Mouse (Mus musculus): ENCODE measurements around the gene Krt13. TPM values are rescaled to one million over a fixed set of nuclear protein-coding genes. Genes with fewer than 3 reads are reported as not detected.

Krt13 gene
- total RNA-seq, 2 experiments from 2014 or later: not detected

DNA sequence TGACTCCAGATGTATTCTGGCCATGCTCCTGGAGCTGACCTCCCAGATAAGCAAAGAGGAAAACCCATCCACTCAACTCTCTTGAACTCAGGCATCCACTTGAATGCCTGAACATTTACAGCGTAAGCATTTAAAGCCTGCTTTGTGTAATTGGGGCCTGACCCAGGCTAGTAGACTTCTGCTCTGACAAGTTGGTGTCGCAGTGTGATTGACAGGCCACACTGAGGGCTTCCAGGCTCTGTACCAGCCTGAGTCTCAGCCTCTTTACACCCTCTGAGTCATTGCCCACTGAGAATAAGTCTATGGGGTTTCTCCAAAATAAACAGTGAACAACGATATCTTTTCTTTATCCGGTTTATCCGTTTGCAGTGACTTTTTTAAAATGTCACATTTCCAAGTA, 1.0 kb downstream of the Krt13 start:
- no peak for ATAC-seq (replicated peaks; ENCODE audit: low FRiP score, poor library complexity, severe bottlenecking)

DNA sequence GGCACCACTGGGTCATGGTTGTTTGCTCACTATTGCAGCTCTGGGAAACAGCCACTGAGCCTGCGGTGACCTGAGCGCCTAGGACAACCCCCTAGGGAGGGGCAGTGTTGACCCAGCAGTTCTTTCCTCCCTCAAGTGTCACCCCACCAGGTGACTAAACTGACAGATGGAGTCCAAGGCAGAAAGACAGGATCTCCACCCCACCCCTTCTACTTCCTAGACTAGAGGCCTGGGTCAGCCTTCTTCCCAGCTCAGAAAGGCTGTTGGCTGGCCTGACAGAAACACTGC, 7.7 kb downstream of the Krt13 start:
- no peak for ATAC-seq (replicated peaks; ENCODE audit: low FRiP score, poor library complexity, severe bottlenecking)

DNA sequence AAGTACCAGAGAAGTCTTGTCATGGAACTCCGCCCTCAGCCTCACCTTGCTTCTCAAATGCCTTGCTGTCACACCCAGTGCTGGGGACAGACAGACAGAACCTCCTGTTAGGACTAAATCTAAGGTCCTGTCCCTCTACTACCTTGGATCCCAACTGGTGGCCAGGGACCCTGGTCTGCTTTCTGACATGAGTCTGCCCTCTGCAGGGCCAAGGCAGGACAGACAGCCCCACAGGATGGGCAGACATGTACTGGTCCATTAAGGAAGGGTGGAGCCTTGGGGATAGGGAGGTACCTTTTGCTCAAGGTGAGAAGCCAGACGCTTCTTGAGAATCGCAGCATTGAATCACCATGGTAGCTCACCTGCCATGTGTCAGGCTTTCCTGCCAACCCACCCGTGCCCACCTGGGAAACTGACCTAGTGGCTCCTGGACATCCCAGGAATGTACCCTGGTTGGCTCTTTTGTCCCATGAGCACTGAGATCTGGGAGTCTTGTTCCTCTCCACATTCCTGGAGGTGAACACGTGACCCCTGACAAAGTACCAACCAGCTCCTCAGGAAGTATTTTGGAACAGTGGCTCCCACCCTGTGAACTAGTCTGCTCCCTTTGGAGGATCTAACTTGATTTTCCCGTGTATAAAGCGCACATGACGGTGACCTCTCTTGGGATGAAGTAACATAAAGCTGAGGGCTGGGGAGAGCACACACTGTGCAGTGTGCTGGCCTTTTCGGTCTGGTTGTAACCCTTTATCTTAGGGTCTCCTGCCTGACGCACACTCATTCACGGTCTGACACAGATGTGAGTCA, 8.2 kb downstream of the Krt13 start:
- no peak for ATAC-seq (replicated peaks; ENCODE audit: low FRiP score, poor library complexity, severe bottlenecking)

DNA sequence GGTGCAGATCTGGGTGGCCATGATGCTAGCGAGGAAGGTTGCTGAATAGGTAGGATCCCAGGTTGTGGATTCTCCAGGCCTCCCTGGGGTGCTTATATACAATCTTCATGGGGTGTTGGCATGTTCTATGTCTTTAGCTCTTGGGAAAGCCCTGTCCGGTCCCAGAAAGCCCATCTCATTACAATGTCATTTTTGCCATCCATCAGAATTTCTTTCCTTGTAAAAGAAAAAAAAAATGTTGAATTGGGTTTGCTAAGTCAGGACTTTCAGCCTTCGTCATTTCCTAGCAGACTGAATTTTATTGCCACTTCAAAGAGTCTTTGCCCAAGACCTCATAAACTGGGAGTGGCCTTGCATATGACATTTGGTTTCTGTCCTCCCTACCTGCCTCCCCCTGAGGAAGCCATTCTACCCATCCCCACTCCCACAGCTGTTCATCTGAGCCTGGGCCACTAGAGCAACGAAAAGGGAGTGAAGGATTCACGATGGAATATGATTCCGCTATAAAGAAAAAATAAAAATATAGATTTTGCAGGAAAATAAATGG, 15.7 kb downstream of the Krt13 start, which contains the start of gene Krt36:
Gene Krt36, minus strand, starts transcription at position 51 of the 547 bp plus-strand sequence.
- no peak for ATAC-seq (replicated peaks; ENCODE audit: low FRiP score, poor library complexity, severe bottlenecking)

DNA sequence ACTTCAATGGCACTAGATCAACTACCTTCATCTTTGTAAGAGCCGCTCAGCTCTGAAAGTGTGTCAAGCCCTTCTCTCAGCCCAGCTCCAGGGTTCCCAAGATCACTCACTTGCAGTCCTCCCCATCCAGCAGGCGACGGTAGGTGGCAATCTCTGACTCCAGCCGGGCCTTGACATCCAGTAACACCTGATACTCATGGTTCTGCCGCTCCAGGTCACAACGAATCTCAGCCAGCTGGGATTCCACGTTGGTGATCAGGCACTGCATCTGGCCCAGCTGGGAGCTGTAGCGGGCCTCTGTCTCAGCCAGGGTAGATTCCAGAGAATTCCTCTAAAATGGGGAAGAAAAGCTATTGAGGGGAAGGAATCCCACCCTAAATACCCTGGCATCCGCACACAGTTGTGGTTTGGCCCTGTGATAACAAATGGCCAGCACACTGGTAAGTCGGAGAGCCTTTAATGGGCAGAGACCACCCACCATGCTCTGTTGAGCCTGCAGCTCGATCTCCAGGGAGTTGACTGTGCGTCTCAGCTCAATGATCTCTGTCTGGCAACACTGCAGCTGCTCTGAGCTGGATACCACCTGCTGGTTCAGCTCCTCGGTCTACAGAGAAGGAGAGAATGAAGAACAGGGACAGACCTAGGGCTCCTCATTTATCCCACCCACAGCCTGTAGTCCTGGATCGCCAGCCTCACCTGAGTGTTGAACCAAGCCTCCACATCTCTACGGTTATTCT, 18.5 kb downstream of the Krt13 start:
- ATAC-seq (replicated peaks; ENCODE audit: low FRiP score, poor library complexity, severe bottlenecking): no peak

DNA sequence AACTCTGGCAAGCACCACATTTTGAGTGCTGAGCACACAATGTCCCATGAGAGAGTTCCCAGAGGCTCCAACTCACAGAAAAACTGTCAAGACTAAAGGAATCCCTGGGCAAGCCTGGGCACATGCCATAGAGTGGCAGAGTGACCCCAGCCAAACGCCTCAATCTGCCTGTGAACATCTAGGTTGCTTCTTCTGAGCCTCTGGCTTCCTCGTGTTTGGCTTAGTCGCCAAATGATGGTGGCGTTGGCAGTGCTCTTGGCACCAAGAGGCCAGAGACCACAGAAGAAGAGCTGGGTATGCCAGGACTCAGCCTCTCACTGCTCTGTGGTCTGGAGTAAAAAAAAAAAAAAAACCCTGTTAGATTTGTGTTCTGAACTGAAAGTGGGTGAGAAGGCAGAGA, 21.0 kb downstream of the Krt13 start:
- no peak for ATAC-seq (replicated peaks; ENCODE audit: low FRiP score, poor library complexity, severe bottlenecking)

DNA sequence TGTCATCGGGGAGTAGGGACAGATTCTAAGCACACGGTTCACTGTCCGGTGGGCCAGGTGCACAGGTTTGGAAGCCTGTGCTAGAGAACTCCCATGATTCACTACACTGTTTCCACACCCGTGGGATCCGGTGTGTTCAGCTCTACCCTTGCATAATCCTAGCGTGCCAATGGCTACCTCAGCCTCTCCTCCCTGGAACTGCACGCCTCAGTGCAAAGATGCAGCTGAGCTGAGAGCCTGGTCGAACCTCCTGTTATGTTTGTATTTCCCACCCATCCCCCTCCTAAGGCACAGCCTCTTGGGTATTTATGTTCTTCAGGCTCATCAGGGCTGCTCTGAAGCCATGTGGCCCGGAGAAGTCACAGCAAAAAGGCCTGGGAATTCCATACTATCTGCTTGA, 23.5 kb downstream of the Krt13 start:
- no peak for ATAC-seq (replicated peaks; ENCODE audit: low FRiP score, poor library complexity, severe bottlenecking)

DNA sequence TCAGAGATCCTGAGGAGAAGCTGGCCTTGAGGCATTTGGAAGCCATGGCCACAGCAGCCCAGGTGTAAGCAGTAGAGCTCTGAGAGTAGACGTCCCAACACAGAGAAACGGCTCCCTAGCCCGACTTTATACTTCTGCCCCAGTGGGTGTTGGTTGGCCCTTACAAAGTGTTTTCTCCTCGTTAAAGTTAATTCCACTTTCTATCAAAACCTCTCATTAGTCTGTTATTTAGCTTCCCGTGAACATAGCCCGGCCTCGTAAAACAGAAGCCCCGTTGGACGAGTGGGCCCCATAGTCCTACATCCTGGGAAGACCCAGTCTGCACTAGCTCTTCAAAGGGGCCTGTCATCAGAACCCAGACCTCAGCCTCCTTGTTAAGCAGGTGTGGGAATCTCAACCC, 25.2 kb downstream of the Krt13 start, which contains the start of gene Krt35:
Gene Krt35, minus strand, starts transcription at position 101 of the 400 bp plus-strand sequence.
- ATAC-seq (replicated peaks; ENCODE audit: low FRiP score, poor library complexity, severe bottlenecking): no peak

DNA sequence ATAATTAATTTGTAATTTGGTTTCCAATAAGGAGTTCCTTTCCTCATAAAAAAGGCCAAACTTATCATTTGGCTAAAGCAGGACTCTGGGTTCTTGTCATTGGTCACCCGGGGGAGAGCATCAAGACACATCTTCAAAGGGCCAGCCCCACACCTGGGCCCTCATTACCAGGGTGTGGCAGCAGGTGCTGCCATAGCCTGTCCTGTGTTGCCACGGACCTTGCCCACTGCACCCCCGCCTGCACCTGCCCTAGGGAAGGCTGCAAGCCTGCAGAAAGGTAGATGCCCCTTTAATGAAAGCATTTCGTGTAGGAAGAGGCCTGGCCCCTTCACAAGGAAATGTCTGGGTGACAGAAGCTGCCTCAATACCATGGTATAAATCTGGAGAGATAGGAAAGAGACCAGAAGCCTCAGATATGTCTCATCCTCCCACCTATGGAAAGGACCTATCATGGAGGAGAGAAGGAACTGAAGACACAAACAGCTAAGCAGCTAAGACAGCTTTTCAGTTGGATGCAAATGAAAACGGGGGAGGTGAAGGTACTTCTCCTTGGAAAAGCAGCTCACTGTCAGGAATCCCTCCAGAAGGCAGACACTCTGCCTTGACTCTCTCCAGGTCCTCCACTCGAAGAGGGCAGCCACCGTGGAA, 32.9 kb downstream of the Krt13 start:
- no peak for ATAC-seq (replicated peaks; ENCODE audit: low FRiP score, poor library complexity, severe bottlenecking)

DNA sequence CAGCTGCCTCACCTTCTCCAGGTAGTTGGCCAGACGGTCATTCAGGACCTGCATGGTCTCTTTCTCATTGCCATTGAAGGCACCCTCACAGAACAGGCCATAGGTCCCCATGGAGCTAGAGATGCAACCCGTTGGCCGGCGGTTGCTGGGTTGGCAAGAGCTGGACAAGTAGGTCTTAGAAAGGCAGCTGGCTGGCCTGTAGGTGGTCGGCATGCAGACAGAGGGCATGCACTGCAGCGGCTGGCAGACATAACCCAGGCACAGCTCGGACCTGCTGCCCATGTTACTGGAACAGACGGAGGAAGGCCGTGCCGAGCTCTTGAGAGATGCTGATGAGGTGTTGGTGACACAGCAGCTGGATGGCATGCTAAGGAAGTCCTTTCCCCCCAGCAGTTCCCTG, 33.5 kb downstream of the Krt13 start, which contains the start of gene Krt32:
Gene Krt32, minus strand, starts transcription at position 366 of the 400 bp plus-strand sequence.
- no peak for ATAC-seq (replicated peaks; ENCODE audit: low FRiP score, poor library complexity, severe bottlenecking)

DNA sequence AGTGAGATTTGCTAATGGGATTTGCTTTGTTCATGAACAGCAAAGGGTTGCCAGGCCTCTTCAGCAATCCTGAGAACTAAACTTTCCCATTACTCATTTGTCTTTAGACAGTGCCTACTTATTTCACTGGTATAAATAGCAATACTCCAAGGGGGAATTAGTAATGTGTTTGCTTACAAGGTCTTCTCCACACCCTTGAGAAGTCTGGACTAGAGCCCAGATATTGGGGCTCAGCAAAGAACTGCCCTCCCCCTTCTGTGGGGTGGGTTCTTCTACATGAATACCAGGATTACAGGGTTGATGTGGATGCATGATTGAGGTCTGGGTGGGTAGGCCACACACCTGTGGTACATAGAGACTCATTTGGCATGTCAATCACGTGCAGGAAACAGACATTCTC, 47.5 kb downstream of the Krt13 start:
- no peak for ATAC-seq (replicated peaks; ENCODE audit: low FRiP score, poor library complexity, severe bottlenecking)

Other genes starting within 250 kb of the Krt13 start
- not detected in 2 replicates for gene Krtap9-1, start 248.2 kb downstream of the Krt13 start, total RNA-seq (2015; ENCODE audit: low replicate concordance)
- not detected in 2 replicates for gene Krtap9-1, start 248.2 kb downstream of the Krt13 start, total RNA-seq (2017; ENCODE audit: low replicate concordance)
- not detected in 2 replicates for gene Gm11567, start 242.4 kb downstream of the Krt13 start, total RNA-seq (2015; ENCODE audit: low replicate concordance)
- not detected in 2 replicates for gene Gm11567, start 242.4 kb downstream of the Krt13 start, total RNA-seq (2017; ENCODE audit: low replicate concordance)
- gene Krtap31-1, start 213.6 kb downstream of the Krt13 start, total RNA-seq (2015; ENCODE audit: low replicate concordance): not detected in 2 replicates
- not detected in 2 replicates for gene Krtap31-1, start 213.6 kb downstream of the Krt13 start, total RNA-seq (2017; ENCODE audit: low replicate concordance)
- not detected in 2 replicates for gene Gm11565, start 206.8 kb downstream of the Krt13 start, total RNA-seq (2015; ENCODE audit: low replicate concordance)
- not detected in 2 replicates for gene Gm11565, start 206.8 kb downstream of the Krt13 start, total RNA-seq (2017; ENCODE audit: low replicate concordance)
- gene Krtap31-2, start 185.3 kb downstream of the Krt13 start, total RNA-seq (2015; ENCODE audit: low replicate concordance): not detected in 2 replicates
- gene Krtap31-2, start 185.3 kb downstream of the Krt13 start, total RNA-seq (2017; ENCODE audit: low replicate concordance): not detected in 2 replicates
- gene Krtap9-5, start 173.1 kb downstream of the Krt13 start, total RNA-seq (2015; ENCODE audit: low replicate concordance): not detected in 2 replicates
- gene Krtap9-5, start 173.1 kb downstream of the Krt13 start, total RNA-seq (2017; ENCODE audit: low replicate concordance): not detected in 2 replicates
- gene Krtap29-1, start 142.5 kb downstream of the Krt13 start, total RNA-seq (2015; ENCODE audit: low replicate concordance): not detected in 2 replicates
- gene Krtap29-1, start 142.5 kb downstream of the Krt13 start, total RNA-seq (2017; ENCODE audit: low replicate concordance): not detected in 2 replicates
- gene Krtap16-1, start 135.0 kb downstream of the Krt13 start, total RNA-seq (2015; ENCODE audit: low replicate concordance): not detected in 2 replicates
- gene Krtap16-1, start 135.0 kb downstream of the Krt13 start, total RNA-seq (2017; ENCODE audit: low replicate concordance): not detected in 2 replicates
- not detected in 2 replicates for gene Krtap17-1, start 127.6 kb downstream of the Krt13 start, total RNA-seq (2015; ENCODE audit: low replicate concordance)
- gene Krtap17-1, start 127.6 kb downstream of the Krt13 start, total RNA-seq (2017; ENCODE audit: low replicate concordance): not detected in 2 replicates
- not detected in 2 replicates for gene Krt33a, start 105.4 kb downstream of the Krt13 start, total RNA-seq (2015; ENCODE audit: low replicate concordance)
- gene Krt33a, start 105.4 kb downstream of the Krt13 start, total RNA-seq (2017; ENCODE audit: low replicate concordance): not detected in 2 replicates
- gene Krt33b, start 91.7 kb downstream of the Krt13 start, total RNA-seq (2015; ENCODE audit: low replicate concordance): not detected in 2 replicates
- not detected in 2 replicates for gene Krt33b, start 91.7 kb downstream of the Krt13 start, total RNA-seq (2017; ENCODE audit: low replicate concordance)
- gene Krt34, start 80.0 kb downstream of the Krt13 start, total RNA-seq (2015; ENCODE audit: low replicate concordance): not detected in 2 replicates
- not detected in 2 replicates for gene Krt34, start 80.0 kb downstream of the Krt13 start, total RNA-seq (2017; ENCODE audit: low replicate concordance)
- gene Krt31, start 71.0 kb downstream of the Krt13 start, total RNA-seq (2015; ENCODE audit: low replicate concordance): not detected in 2 replicates
- gene Krt31, start 71.0 kb downstream of the Krt13 start, total RNA-seq (2017; ENCODE audit: low replicate concordance): not detected in 2 replicates
- gene Krt32, start 33.3 kb downstream of the Krt13 start, total RNA-seq (2015; ENCODE audit: low replicate concordance): not detected in 2 replicates
- not detected in 2 replicates for gene Krt32, start 33.3 kb downstream of the Krt13 start, total RNA-seq (2017; ENCODE audit: low replicate concordance)
- gene Krt35, start 25.3 kb downstream of the Krt13 start, total RNA-seq (2015; ENCODE audit: low replicate concordance): not detected in 2 replicates
- gene Krt35, start 25.3 kb downstream of the Krt13 start, total RNA-seq (2017; ENCODE audit: low replicate concordance): not detected in 2 replicates
- not detected in 2 replicates for gene Krt36, start 15.9 kb downstream of the Krt13 start, total RNA-seq (2015; ENCODE audit: low replicate concordance)
- gene Krt36, start 15.9 kb downstream of the Krt13 start, total RNA-seq (2017; ENCODE audit: low replicate concordance): not detected in 2 replicates
- gene Krt15, start 14.4 kb upstream of the Krt13 start, total RNA-seq (2015; ENCODE audit: low replicate concordance): not detected in 2 replicates
- not detected in 2 replicates for gene Krt15, start 14.4 kb upstream of the Krt13 start, total RNA-seq (2017; ENCODE audit: low replicate concordance)
- gene Krt19, start 27.1 kb upstream of the Krt13 start, total RNA-seq (2015; ENCODE audit: low replicate concordance): not detected in 2 replicates
- not detected in 2 replicates for gene Krt19, start 27.1 kb upstream of the Krt13 start, total RNA-seq (2017; ENCODE audit: low replicate concordance)
- not detected in 2 replicates for gene Krt9, start 71.7 kb upstream of the Krt13 start, total RNA-seq (2015; ENCODE audit: low replicate concordance)
- not detected in 2 replicates for gene Krt9, start 71.7 kb upstream of the Krt13 start, total RNA-seq (2017; ENCODE audit: low replicate concordance)
- gene Krt14, start 86.0 kb upstream of the Krt13 start, total RNA-seq (2015; ENCODE audit: low replicate concordance): not detected in 2 replicates
- not detected in 2 replicates for gene Krt14, start 86.0 kb upstream of the Krt13 start, total RNA-seq (2017; ENCODE audit: low replicate concordance)
- gene Krt16, start 127.3 kb upstream of the Krt13 start, total RNA-seq (2015; ENCODE audit: low replicate concordance): not detected in 2 replicates
- not detected in 2 replicates for gene Krt16, start 127.3 kb upstream of the Krt13 start, total RNA-seq (2017; ENCODE audit: low replicate concordance)
- gene Krt17, start 139.5 kb upstream of the Krt13 start, total RNA-seq (2015; ENCODE audit: low replicate concordance): not detected in 2 replicates
- not detected in 2 replicates for gene Krt17, start 139.5 kb upstream of the Krt13 start, total RNA-seq (2017; ENCODE audit: low replicate concordance)
- not detected in 2 replicates for gene Krt42, start 148.3 kb upstream of the Krt13 start, total RNA-seq (2015; ENCODE audit: low replicate concordance)
- not detected in 2 replicates for gene Krt42, start 148.3 kb upstream of the Krt13 start, total RNA-seq (2017; ENCODE audit: low replicate concordance)
- gene Eif1, start 198.3 kb upstream of the Krt13 start, total RNA-seq (2015; ENCODE audit: low replicate concordance): 1,616 and 1,886 TPM in 2 replicates
- gene Eif1, start 198.3 kb upstream of the Krt13 start, total RNA-seq (2017; ENCODE audit: low replicate concordance): 389 and 952 TPM in 2 replicates
- gene Gast, start 212.8 kb upstream of the Krt13 start, total RNA-seq (2015; ENCODE audit: low replicate concordance): not detected in 2 replicates
- gene Gast, start 212.8 kb upstream of the Krt13 start, total RNA-seq (2017; ENCODE audit: low replicate concordance): not detected in 2 replicates
- gene Hap1, start 234.6 kb upstream of the Krt13 start, total RNA-seq (2015; ENCODE audit: low replicate concordance): not detected in 2 replicates
- gene Hap1, start 234.6 kb upstream of the Krt13 start, total RNA-seq (2017; ENCODE audit: low replicate concordance): 0.13 TPM in 1 of 2 replicates, not detected in the other

Measured in erythroid progenitor cell, adult 5-6 weeks (primary cell).